ENCODE assay signal across 10 mouse cellular contexts in genomic region chr6:35353846-35354621, GRCm38 (mm10). TPM values are rescaled to one million over a fixed set of nuclear protein-coding genes. Genes with fewer than 3 reads are reported as not detected.
DNase-seq lines count a peak whose midpoint lies in the region; ATAC-seq and TF ChIP-seq lines count a peak whose summit lies in the region.
"Had no signal": no experiment of that assay in that cellular context is flagged by ENCODE, and none has a peak within 500 bp of the region (broad histone marks: within the 10 kb centered on the region; RNA-seq: fewer than 3 reads in every experiment).

No protein-coding gene starts in this region.

- ATAC-seq in heart, embryonic 11.5 days (replicated peaks; ENCODE audit: insufficient number of reproducible peaks, low FRiP score, low TSS enrichment): peak; percentile 42; the same call in 1 of the 2 replicates
- ATAC-seq in forebrain, embryonic 14.5 days: peak; percentile 30; the same call in 1 of the 2 replicates

- H3K9ac ChIP-seq in heart, embryonic 11.5 days (ENCODE audit: low read depth, low read length): no peak overlapping the region
- no peak overlapping the region for H3K9ac ChIP-seq in forebrain, embryonic 14.5 days (ENCODE audit: low read length)

- TF ChIP-seq CTCF in E14TG2a.4 (conservative IDR thresholded peaks at IDR 0.05; ENCODE audit: low read length): no peak

- WGBS in heart, embryonic 11.5 days (ENCODE audit: insufficient replicate concordance): 25% methylated on average over 18 of the region's 18 CpGs
- 3% methylated on average over 16 of the region's 18 CpGs for WGBS in forebrain, embryonic 14.5 days

- no peaks in the 10 kb centered on the region for H3K36me3 ChIP-seq in heart, embryonic 11.5 days (ENCODE audit: control insufficient read depth, insufficient read depth, low read length)
- no peaks in the 10 kb centered on the region for H3K36me3 ChIP-seq in E14TG2a.4 (ENCODE audit: insufficient read depth, low read length)
- H3K36me3 ChIP-seq in forebrain, embryonic 14.5 days (ENCODE audit: control insufficient read depth, insufficient read depth, low read length): no peaks in the 10 kb centered on the region

- H3K9me3 ChIP-seq in heart, embryonic 11.5 days (replicated peaks; ENCODE audit: control insufficient read depth, low read length): no peaks in the 10 kb centered on the region
- peaks cover 6% of the 10 kb centered on the region; the same call in 1 of the 2 replicates for H3K9me3 ChIP-seq in E14TG2a.4 (ENCODE audit: low read length)
- no peaks in the 10 kb centered on the region for H3K9me3 ChIP-seq in forebrain, embryonic 14.5 days (replicated peaks; ENCODE audit: control insufficient read depth, low read length)

- H3K4me1 ChIP-seq in heart, embryonic 11.5 days (ENCODE audit: control insufficient read depth, insufficient read depth, low read length): peaks cover 3% of the 10 kb centered on the region; the same call in 1 of the 2 replicates
- H3K4me1 ChIP-seq in E14TG2a.4 (replicated peaks; ENCODE audit: low read depth, low read length): peaks cover 67% of the 10 kb centered on the region
- peaks cover 10% of the 10 kb centered on the region for H3K4me1 ChIP-seq in forebrain, embryonic 14.5 days (ENCODE audit: control insufficient read depth, insufficient read depth, low read length)

- H3K27me3 ChIP-seq in heart, embryonic 11.5 days (ENCODE audit: control insufficient read depth, insufficient read depth, low read length): no peaks in the 10 kb centered on the region
- peaks cover 5% of the 10 kb centered on the region; the same call in 1 of the 2 replicates for H3K27me3 ChIP-seq in E14TG2a.4 (ENCODE audit: insufficient read depth, low read length)
- no peaks in the 10 kb centered on the region for H3K27me3 ChIP-seq in forebrain, embryonic 14.5 days (replicated peaks; ENCODE audit: control insufficient read depth, insufficient read depth, low read length)

- no peak for DNase-seq in heart, adult 18-20 months
- DNase-seq in forebrain, embryonic 14.5 days (ENCODE audit: low spot score): peak; percentile 45
- DNase-seq in mesoderm, embryonic 11.5 days (ENCODE audit: low read depth, low spot score): peak; percentile 57
- DNase-seq in urinary bladder, postnatal 4 days (ENCODE audit: low spot score in 2 of 2): no peak
- no peak for DNase-seq in gastrocnemius, postnatal 14 days
- no peak for DNase-seq in urinary bladder, postnatal 36 days (ENCODE audit: low spot score in 2 of 2)
- DNase-seq: adrenal gland, postnatal 14 days had no signal

- peak overlapping the region; percentile 47 for H3K4me2 ChIP-seq in heart, embryonic 11.5 days
- peak overlapping the region; percentile 33 for H3K4me2 ChIP-seq in forebrain, embryonic 14.5 days (ENCODE audit: low read length)

- H3K27ac ChIP-seq in heart, embryonic 11.5 days (ENCODE audit: low read depth, low read length): no peak overlapping the region
- no peak overlapping the region for H3K27ac ChIP-seq in forebrain, embryonic 14.5 days (ENCODE audit: low read depth, low read length)

- no peak overlapping the region for H3K4me3 ChIP-seq in heart, embryonic 11.5 days (ENCODE audit: low read depth, low read length)
- H3K4me3 ChIP-seq in E14TG2a.4 (replicated peaks; ENCODE audit: low read length): peak overlapping the region; percentile 43
- H3K4me3 ChIP-seq in forebrain, embryonic 14.5 days (ENCODE audit: low read depth, low read length): no peak overlapping the region

- intact Hi-C loops in gastrocnemius, postnatal 14 days (cut with DNase I; ENCODE audit: low total_unique reads): no loop called here

RNA-seq across cellular contexts. Expression of gene Fam180a, which starts 28.1 kb away (rescaled TPM):
- polyA plus RNA-seq in heart, embryonic 11.5 days (2014; fragmentation: Nextera tagmentation; extraction: Ambion mirVana): 0.16 and 0.31 TPM in 2 replicates
- 1 to 10 TPM in 1 of 2 experiments, under 1 TPM in 1; 0.79 to 1.1 TPM for total RNA-seq in heart, adult 18-20 months (2021)
- 0.66 and 1.5 TPM in 2 replicates for polyA plus RNA-seq in forebrain, embryonic 14.5 days (2014; fragmentation: Nextera tagmentation; extraction: Ambion mirVana)
- 1 to 10 TPM; 1.0 to 2.1 TPM for total RNA-seq in gastrocnemius, postnatal 14 days (2021)

RNA-seq across cellular contexts. Expression of gene Slc13a4, which starts 46.1 kb away (rescaled TPM):
- 2.4 and 2.7 TPM in 2 replicates for polyA plus RNA-seq in heart, embryonic 11.5 days (2014; fragmentation: Nextera tagmentation; extraction: Ambion mirVana)
- under 1 TPM; 0.07 to 0.21 TPM for total RNA-seq in heart, adult 18-20 months (2021)
- polyA plus RNA-seq in forebrain, embryonic 14.5 days (2014; fragmentation: Nextera tagmentation; extraction: Ambion mirVana): 2.7 and 4.6 TPM in 2 replicates
- under 1 TPM; 0.11 to 0.35 TPM for total RNA-seq in gastrocnemius, postnatal 14 days (2021)
- total RNA-seq: gastrocnemius, adult 8-10 months had no signal

Comparison
In these comparisons a context has a peak if more than half of its experiments do, and no peak if none do; other contexts are left out.
1. DNase-seq: peak in forebrain, embryonic 14.5 days (single experiment) and mesoderm, embryonic 11.5 days (single experiment); none in heart, adult 18-20 months (0 of 2), urinary bladder, postnatal 4 days (0 of 2), gastrocnemius, postnatal 14 days (single experiment) and urinary bladder, postnatal 36 days (0 of 2).